Mouse (Mus musculus) kidney, postnatal 0 days (tissue): Measurements from ENCODE around the gene Gprin2. TPM values are rescaled to one million over a fixed set of nuclear protein-coding genes. Genes with fewer than 3 reads are reported as not detected.

Experiments
- ATAC-seq: fragments of 200-750 bp; cut with Nextera tagmentation; replicated peaks from 2 replicates; pipeline ENCODE4 v1.8.0; 2017; ENCODE audit warnings: low read depth, moderate number of reproducible peaks, moderate TSS enrichment, moderate library complexity; ENCODE audit not compliant: low FRiP score
- DNase-seq: peaks from one replicate; pipeline ENCODE4 v3.0.0-alpha.2; 2016; ENCODE audit warnings: low spot score
- H3K27ac ChIP-seq: fragments of 300-500 bp; sonication (generic); 2 replicates; pipeline ENCODE4 v1.5.1; 2014; ENCODE audit warnings: mild to moderate bottlenecking
- H3K27me3 ChIP-seq: fragments of 300-500 bp; sonication (generic); 2 replicates; pipeline ENCODE4 v1.6.1; 2014; ENCODE audit warnings: low read length, mixed read lengths; ENCODE audit not compliant: insufficient read depth
- H3K36me3 ChIP-seq: fragments of 300-500 bp; sonication (generic); 2 replicates; pipeline ENCODE4 v1.6.1; 2014; ENCODE audit warnings: low read length, mixed read lengths; ENCODE audit not compliant: insufficient read depth
- H3K4me1 ChIP-seq: fragments of 300-500 bp; sonication (generic); replicated peaks from 2 replicates; pipeline ENCODE4 v1.6.1; 2014; ENCODE audit warnings: antibody characterized with exemption, low read length, mixed read lengths; ENCODE audit not compliant: insufficient read depth
- H3K4me2 ChIP-seq: fragments of 300-500 bp; sonication (generic); 2 replicates; pipeline ENCODE4 v1.6.1; 2014; ENCODE audit warnings: mild to moderate bottlenecking, low read length, moderate library complexity, mixed read lengths
- H3K4me3 ChIP-seq: fragments of 300-500 bp; sonication (generic); replicated peaks from 2 replicates; pipeline ENCODE4 v1.5.1; 2014; ENCODE audit warnings: low read depth, low read length
- H3K9ac ChIP-seq: fragments of 300-500 bp; sonication (generic); 2 replicates; pipeline ENCODE4 v1.6.1; 2014; ENCODE audit warnings: low read depth, low read length
- H3K9me3 ChIP-seq: fragments of 300-500 bp; sonication (generic); replicated peaks from 2 replicates; pipeline ENCODE4 v1.6.1; 2016; ENCODE audit warnings: low read length, inconsistent platforms, mixed read lengths
- CTCF ChIP-seq: IDR thresholded peaks from 2 replicates; pipeline ENCODE4 v1.5.1; 2016; ENCODE audit warnings: antibody characterized with exemption, low read depth, mild to moderate bottlenecking, moderate library complexity
- WGBS: fragments of 180-500 bp; shearing (Covaris S2); extraction: QIAGEN DNeasy Blood & Tissue Kit; methylation state at CpG from one replicate; pipeline ENCODE4 v1.1.7; 2014; 5-methylcytosine and 5-hydroxymethylcytosine counted together
- polyA plus RNA-seq: library from polyadenylated mRNA; unstranded; fragments of >200 nt; fragmentation: Nextera tagmentation; extraction: Ambion mirVana; gene quantifications from 2 replicates; pipeline ENCODE4 v1.2.1, GENCODE M21; 2015

The Gprin2 gene
- polyA plus RNA-seq, 1 experiment from 2014 or later, result 0.79 TPM

- no peak for TF ChIP-seq CTCF
- no peaks in the 10 kb centered on the region for H3K4me1 ChIP-seq
- H3K4me3 ChIP-seq, result no peak overlapping the region
- no peaks in the 10 kb centered on the region for H3K27me3 ChIP-seq
- ATAC-seq (no peak), DNase-seq (no peak)
- 66% methylated on average over 7 of the region's 7 CpGs for WGBS
- H3K27ac ChIP-seq, result no peak overlapping the region
- no peaks in the 10 kb centered on the region for H3K36me3 ChIP-seq
- no peaks in the 10 kb centered on the region for H3K9me3 ChIP-seq
- no peak overlapping the region for H3K4me2 ChIP-seq
- H3K9ac ChIP-seq, result no peak overlapping the region
These were observed 30.9 kb upstream of the Gprin2 start for GRCm38 (mm10) chr14:34232340-34232739.

GRCm38 (mm10) chr14:34228830-34229506 lies 27.5 kb upstream of the Gprin2 start:
- DNase-seq (no peak), ATAC-seq (no peak)
- no peaks in the 10 kb centered on the region for H3K9me3 ChIP-seq

GRCm38 (mm10) chr14:34227981-34228380 lies 26.5 kb upstream of the Gprin2 start:
- no peak overlapping the region for H3K4me2 ChIP-seq
- H3K9me3 ChIP-seq, result no peaks in the 10 kb centered on the region
- DNase-seq (no peak), ATAC-seq (no peak)
- 84% methylated on average over 12 of the region's 12 CpGs for WGBS
- H3K27ac ChIP-seq, result no peak overlapping the region
- no peak overlapping the region for H3K9ac ChIP-seq
- no peaks in the 10 kb centered on the region for H3K36me3 ChIP-seq
- no peak for TF ChIP-seq CTCF
- H3K4me3 ChIP-seq, result no peak overlapping the region
- no peaks in the 10 kb centered on the region for H3K4me1 ChIP-seq
- H3K27me3 ChIP-seq, result no peaks in the 10 kb centered on the region

More at GRCm38 (mm10) chr14:34228830-34229506, 27.5 kb upstream of the Gprin2 start:
- no peak for TF ChIP-seq CTCF
- Histone ChIP-seq H3K36me3 (no peaks in the 10 kb centered on the region), H3K4me3 (no peak overlapping the region), H3K4me2 (no peak overlapping the region), H3K27ac (no peak overlapping the region), H3K27me3 (no peaks in the 10 kb centered on the region), H3K9ac (no peak overlapping the region), H3K4me1 (no peaks in the 10 kb centered on the region)
- WGBS, result 73% methylated on average over 10 of the region's 10 CpGs

GRCm38 (mm10) chr14:34226566-34226965 lies 25.1 kb upstream of the Gprin2 start:
- 58% methylated on average over 4 of the region's 4 CpGs for WGBS

DNA sequence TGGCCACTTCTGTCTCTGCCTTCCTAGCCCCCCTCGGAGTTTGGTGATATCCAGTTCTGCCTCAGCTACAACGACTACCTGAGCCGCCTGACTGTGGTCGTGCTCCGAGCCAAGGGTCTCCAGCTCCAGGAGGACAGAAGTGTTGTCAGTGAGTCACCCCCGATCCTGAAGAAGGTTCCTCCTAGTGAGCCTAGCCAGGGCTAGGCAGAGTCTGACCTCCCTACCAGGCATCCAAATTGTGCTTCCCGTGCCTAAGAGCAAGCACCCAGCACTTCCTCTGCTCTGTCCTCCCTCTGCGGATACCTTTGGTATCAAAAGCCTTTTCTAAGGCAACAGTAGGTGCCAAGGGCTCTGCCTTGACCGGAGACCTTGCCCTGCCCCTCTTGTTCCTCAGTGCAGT lies 24.5 kb upstream of the Gprin2 start:
- H3K9ac ChIP-seq, result no peak overlapping the region
- H3K4me2 ChIP-seq, result no peak overlapping the region
- peaks cover 1% of the 10 kb centered on the region; the same call in 1 of the 2 replicates for H3K27me3 ChIP-seq
- H3K36me3 ChIP-seq, result no peaks in the 10 kb centered on the region
- H3K4me1 ChIP-seq, result no peaks in the 10 kb centered on the region
- no peak overlapping the region for H3K27ac ChIP-seq
- H3K4me3 ChIP-seq, result no peak overlapping the region
- TF ChIP-seq CTCF, result no peak
- ATAC-seq, result no peak
- 83% methylated on average over 9 of the region's 9 CpGs for WGBS
- H3K9me3 ChIP-seq, result no peaks in the 10 kb centered on the region
- no peak for DNase-seq

More at GRCm38 (mm10) chr14:34226566-34226965, 25.1 kb upstream of the Gprin2 start:
- Histone ChIP-seq H3K4me2 (no peak overlapping the region), H3K4me3 (no peak overlapping the region), H3K36me3 (no peaks in the 10 kb centered on the region), H3K9ac (no peak overlapping the region), H3K9me3 (no peaks in the 10 kb centered on the region), H3K27ac (no peak overlapping the region), H3K27me3 (no peaks in the 10 kb centered on the region), H3K4me1 (no peaks in the 10 kb centered on the region)
- TF ChIP-seq CTCF, result no peak
- no peak for ATAC-seq
- DNase-seq, result peak; percentile 20

DNA sequence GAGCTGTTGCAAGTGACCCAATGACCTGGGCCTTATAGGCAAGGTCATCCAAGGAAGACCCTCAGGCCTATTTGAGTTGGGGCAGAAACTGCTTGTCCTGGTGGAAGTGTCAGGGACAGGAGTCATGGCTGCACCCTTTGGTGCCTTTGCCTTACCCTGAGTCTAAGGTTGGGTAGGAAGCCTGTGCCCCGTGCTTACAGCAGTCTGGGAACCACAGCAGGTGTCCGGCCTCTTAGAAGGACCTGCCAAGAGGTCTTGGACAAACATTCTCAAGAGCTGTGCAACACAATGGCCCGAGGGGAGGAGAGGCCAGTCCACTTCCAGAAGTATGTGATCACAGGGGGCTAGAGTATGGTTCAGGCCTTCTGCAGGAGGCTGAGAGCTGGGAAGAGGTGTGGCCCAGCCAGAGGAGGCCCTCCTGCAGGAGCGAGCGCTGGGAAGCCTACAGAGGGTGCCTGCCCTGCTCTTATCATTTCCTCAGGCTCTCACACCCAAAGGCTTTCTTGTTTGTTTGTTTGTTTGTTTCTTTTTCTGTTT lies 22.0 kb upstream of the Gprin2 start:
- WGBS, result 73% methylated on average over 5 of the region's 5 CpGs
- Histone ChIP-seq H3K4me1 (peaks cover 6% of the 10 kb centered on the region), H3K9me3 (no peaks in the 10 kb centered on the region), H3K27me3 (peaks cover 11% of the 10 kb centered on the region), H3K9ac (no peak overlapping the region), H3K4me2 (no peak overlapping the region), H3K4me3 (no peak overlapping the region), H3K27ac (no peak overlapping the region), H3K36me3 (no peaks in the 10 kb centered on the region)
- ATAC-seq, result no peak
- no peak for TF ChIP-seq CTCF
- no peak for DNase-seq
